Mouse (Mus musculus) kidney, postnatal 4 days (tissue): ENCODE results near the gene Ptger4.
"Not testable (repeated sequence)": the region's sequence is repeated elsewhere in the genome, so short reads cannot be mapped to it uniquely, and the experiment has no call there.

ENCODE experiments used
- DNase-seq, 2 experiments: peaks; one replicate each; pipeline ENCODE4 v3.0.0; 2021; ENCODE audit warnings: mixed read lengths in 2 of 2

Gene Ptger4

DNA sequence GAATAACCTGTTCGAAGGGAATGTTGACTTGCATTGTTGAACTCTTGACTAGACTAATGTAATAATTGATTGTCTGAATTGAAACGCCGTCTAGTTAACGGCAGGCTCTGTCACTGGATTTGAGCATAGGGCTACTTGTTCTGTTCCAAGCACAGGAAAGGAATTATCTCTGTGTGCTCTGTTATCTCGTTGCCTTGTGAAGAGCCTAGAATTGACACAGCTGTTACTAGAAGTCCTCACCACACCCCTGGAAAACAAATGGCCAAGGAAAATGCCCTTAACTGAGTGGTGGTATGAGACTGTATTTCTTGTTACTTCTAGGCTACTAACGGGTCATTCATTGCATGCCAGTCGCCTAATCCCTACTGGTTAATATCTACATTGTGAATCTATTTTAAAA is 5.9 kb downstream of the Ptger4 start:
- DNase-seq: no peak

DNA sequence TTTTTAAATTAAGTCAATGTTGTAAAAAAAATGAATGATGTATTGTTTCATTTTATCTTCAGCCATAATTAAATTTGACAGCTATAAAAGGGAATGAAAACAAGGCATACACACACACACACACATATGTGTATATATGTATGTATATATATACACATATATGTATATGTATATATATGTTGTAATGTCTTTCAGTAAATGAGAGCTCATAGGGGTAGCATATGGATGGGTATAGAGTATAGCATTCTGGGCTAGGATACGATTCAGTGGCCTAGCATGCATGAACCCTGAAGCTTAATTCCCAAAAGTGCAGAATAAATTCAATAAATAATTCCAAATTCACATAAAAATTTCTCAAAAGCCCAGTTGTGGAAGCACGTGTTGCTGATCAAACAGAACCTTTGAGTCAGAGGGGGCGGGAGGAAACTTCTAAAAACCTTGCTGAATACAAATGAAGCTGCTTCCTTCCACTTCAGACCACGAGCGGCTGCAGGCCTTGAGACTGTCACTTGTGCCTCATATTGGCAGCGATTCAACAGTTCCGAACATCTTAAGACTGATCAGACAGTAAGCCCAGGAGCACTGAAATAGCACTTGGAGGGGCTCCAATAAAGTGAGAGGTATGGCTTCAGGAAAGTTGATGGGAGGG is 6.9 kb downstream of the Ptger4 start:
- DNase-seq: peak in 1 of 2 experiments; percentile 21

DNA sequence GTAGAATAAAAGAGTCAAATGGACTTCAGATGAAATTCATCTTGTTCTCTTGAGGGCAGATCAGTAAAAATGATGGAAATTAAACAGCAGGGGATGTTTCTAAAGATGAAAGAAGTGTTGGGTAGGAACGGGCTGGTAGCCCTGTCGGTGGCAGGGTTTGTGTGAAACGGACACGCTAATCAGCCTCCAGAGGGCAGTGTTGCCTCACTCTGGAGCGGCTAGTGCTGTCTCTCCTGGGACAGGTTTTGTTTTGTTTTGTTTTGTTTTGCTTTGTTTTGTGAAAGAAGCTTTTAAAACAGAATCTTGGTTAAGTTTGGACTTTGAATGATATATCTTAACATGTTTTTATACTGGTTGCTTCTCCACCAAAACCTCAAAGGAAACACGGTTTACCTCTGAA is 7.4 kb downstream of the Ptger4 start:
- peak; percentile 88 to 90 for DNase-seq

DNA sequence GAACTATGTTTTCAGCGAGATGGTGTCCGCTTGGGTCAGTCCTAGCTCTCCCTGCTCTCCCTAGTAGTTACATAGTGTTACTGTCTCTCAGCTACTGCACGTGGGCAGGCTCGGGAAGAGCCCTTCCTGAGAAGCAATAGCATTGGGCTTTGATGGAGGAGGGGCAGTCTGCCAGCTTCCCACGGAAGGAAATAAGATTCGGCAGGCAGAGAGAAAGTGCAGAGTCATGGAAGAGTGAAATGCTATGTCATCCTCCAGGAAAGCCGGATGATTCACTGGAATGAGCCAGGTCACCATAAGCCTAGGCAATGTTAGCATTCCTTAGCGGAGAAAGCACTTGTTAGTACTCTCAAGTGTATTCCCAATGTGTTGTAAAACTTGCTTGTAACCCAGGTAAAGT is 8.5 kb downstream of the Ptger4 start:
- DNase-seq: peak; percentile 52 to 62

DNA sequence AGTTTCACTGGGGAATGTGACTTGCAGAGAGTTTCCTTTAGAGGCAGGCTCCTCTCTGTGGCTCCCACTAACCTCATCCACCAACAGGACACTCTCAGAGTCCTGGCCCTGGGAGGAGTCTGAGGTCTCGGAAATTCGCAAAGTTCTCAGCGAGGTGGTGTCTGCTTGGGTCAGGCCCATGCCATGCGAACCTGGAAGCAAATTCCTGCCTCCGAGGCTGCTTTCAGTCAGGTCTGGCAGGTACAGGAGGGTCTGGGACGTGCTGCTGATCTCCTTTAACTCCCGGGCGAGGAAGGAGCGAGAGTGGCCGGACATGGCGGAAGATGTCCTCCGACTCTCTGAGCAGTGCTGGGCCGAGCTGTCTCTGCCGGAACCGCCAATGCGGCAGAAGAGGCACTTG is 9.3 kb downstream of the Ptger4 start:
- peak in 1 of 2 experiments; percentile 9 for DNase-seq

DNA sequence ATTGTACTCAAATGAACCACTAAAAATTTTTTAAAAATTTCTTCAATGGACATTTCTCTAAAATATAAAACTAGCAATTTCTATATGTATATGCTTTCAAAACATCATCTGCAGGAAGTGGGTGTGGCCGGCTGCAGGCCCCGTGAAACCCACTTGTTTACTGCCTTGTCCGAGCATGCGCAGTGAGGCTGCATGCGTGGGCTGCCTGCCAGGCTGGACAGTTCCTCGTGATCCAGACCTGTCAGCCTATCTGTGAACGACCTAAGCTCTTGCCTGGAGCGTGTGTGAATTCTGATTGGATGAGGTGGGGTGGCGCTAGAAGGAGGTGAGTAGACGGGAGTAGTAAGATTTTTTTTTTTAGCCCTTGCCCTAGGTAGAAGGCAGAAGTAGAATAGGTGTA is 13.2 kb downstream of the Ptger4 start:
- not testable (repeated sequence) for DNase-seq

DNA sequence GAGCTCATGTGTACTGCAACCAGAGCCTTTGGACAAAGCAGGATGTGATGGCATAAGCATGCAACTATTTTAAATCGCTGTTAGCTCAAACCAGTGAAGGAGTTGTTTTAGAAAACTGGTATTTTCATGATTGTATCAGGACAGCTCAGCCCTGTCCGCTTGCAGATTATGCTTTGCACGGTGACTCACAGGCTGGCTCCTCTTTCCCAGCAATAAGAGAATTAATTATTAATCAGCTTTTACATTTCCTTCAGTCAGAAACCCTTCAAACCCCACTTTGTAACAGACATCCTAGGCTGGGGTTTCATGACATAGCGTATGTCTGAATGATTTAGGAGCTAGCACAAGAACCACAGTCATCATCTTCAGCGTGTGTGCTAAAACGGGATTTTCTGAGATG is 23.5 kb downstream of the Ptger4 start:
- DNase-seq: peak in 1 of 2 experiments; percentile 14

DNA sequence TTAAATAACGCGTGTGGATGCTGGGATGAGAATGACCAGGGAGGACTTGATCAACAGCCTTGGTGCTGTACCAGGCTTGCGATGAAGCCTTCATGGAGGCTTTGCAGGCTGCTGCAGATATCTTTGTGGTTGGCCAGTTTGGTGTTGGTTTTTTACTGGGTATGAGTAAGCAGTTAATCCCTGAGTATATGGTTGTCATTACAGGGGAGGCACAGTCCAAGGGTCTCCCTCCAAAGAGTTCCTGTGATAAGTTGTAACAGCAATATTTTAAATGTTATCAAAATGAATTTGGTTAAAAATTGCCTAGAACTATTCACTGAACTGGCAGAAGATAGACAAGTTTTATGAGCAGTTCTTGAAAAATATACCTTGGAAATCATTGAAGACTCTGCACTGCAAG is 34.9 kb downstream of the Ptger4 start:
- no peak for DNase-seq

DNA sequence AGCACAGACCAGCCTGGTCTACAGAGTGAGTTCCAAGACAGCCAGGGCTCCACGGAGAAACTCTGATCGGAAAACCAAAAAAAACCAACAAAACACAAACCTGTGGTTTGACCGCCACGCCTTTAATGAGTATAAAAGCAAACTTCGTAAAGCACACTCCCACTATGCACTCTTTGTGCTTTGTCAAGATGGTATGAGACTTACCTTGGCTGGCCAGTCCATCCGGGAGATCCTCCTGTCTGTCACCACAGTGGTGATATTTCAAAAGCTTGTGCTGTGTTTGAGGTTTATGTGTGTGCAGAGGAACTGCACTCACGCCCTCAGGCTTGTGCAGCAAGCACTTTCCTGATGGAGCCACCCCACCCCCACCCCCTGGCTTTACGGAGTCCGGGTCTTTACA is 38.8 kb downstream of the Ptger4 start:
- no peak for DNase-seq

DNA sequence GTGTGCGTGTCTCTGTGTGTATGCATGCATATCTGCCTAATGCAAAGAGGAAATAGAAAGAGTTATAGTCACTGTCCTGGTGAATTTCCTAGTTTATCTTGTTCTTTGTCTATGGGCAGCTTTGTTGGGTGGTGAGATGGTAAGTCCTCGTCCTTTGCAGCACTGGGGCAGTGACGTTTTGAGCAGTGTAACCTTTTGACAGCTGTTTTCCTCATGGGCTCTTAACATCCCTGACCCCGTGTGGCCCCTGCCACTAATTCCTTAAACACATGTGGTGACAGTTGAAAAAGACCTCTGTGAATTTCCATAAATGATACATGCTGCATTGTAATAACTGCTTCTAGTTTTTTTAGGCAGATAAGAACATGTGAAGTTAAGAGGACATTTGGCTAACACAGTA is 47.3 kb downstream of the Ptger4 start:
- peak in 1 of 2 experiments; percentile 18 for DNase-seq

DNA sequence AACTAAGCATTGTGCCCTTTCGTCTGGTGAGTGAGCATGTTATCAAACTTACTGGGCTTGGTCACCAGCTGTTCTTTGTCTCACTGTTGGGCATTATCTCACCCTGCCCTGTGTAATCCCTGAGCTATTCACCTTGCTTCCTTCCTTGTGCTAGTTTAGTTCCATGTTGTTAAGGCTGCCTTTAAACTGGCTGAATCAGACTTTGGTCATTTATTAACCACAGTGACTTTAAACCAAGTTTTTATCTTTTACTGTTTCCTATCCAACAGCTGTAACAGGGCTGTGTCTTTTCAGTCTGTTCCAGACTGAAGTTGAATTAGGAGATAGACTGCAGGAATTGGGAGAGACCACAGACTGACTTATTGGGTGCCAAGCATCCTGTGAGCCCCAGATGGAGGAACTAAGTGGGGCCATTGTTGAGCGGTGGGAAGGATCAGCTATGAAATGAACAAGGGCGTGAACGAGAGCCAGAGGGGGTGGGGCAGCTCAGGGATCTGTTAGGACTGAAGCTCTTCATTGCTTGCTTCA is 47.9 kb downstream of the Ptger4 start:
- DNase-seq: peak; percentile 58 to 72

DNA sequence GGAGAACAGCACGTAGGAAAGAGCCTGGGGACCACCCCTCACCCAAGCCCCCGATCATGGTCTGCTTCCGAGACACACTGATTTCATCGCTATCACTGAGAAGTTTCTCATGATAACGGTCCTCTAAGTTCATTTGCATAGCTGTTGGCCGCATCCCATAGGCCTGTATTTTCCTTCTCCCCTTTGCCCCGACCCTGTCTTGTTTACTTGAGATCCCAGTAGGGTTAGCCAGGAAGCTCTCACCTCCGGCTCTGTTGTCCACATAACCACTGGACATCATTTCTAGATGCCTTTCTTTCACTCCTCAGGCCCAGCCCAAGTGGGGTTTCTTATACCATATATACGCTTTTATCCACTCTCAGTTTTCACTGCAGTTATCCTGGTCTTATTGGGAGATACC is 49.1 kb downstream of the Ptger4 start:
- DNase-seq: no peak

DNA sequence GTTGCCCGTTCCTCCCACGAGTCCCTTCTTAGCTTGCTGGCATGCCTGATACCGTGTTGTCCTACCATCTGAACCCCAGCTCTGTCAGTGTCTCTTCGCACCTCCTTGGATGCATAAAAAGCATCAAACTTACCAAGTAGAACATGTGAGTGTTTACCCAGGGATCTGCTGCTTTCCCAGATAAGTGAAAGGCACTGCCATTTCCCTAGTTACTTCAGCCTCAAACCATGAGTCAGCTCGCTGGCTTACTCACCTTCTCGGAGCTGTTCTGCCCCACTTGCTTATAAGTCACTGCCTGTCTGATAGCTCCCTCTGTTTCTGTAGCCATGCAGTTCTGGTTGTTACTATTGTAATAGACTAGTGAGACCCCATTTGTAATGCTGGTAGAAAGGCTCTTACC is 49.5 kb downstream of the Ptger4 start:
- no peak for DNase-seq

DNA sequence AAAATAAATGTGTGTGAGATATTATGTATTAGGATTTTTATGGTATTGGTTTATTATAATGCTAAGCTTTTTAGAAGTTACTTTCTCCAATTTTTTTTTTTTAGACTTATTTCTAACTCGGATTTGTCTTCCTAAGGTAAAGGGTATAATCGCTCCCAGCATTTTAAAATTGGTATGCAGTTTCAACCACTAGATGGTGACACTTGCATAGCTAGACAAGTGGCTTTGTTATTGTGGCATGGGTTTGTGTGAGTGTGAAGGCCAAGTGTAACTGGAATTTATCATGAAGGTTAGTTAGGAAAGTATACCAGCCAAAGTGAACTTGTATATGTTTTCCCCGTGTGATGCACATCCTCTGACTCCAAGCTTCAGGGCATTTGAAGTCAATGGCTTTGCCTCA is 50.2 kb downstream of the Ptger4 start:
- DNase-seq: no peak

DNA sequence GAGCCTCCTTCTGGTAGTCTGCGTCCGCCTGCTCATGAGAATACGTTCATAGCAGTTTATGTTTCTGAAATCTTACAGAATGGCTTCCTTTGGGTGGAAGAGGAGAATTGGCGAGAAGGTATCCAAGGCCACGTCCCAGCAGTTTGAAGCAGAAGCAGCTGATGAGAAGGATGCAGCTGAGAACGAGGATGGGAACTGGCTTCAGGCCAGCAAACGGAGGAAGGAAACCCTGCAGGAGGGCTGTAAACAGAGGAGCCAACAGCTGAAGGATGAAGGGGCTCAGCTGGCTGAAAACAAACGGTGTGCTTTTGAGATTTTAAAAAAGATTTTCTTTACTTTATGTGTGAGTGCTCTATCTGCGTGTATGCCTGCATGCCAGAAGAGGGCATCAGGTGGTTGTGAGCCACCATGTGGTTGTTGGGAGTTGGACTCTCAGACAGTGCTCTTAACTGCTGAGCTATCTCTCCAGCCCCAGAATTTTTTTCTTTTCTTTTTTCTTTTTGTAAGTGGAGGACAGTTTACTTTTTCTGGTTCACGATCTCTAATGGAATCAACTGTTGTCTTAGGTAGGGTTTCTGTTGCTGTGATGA is 54.4 kb downstream of the Ptger4 start:
- DNase-seq: peak; percentile 58 to 66

DNA sequence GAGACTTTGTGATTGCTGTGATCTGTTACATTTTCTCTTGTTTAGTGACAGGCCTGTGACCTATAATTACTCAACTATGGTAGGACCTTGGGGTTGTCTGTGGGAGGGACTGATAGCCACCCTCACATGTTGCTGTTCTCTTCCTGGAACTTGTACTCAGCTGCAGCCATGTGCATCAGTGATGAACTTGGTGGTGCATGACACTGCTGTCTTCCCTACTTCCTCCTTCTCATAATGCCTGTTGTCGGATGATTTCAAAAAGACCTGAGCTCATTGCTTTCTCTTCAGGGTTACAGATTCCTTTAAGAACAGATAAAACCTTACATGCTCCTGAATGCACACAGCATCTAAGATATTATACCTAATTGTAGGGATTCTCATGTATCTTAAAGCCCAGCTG is 56.0 kb downstream of the Ptger4 start:
- no peak for DNase-seq

DNA sequence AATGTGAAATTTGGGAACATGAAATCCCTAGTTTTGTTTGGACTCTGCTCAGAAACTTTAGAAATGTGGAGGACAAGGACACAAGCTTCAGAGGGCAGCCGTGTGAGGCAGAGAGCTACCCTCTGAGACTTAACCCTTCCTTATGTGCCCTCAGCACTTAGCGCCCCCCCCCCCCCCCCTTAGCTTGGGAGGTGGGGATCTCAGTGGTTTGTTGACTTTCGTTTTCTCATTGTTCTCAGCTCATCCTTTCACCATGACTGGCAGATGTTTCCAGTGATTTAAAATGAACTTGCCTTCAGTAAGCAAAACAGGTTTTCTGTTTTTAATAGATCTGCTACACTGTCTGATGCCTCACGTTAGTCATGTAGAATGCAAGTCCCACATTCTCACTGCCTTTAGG is 56.9 kb downstream of the Ptger4 start:
- no peak for DNase-seq

DNA sequence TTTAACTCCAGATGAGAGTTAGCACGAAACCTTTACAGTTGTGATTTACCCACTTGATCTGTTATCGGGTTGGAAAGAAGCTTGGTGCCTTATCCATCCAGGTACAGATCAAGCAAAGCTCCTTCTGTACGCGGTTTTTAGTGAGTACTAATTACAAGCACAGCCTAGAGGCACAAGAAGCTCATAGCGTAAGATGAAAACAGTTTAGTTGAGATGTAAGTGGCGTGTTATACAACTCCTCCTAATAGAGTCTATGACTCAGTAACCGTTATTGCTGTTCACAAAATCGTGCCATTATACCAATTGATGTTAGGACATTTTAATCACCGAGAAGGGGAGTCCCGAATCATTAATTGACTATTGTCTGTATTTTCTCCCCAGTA is 57.7 kb downstream of the Ptger4 start:
- DNase-seq: no peak

DNA sequence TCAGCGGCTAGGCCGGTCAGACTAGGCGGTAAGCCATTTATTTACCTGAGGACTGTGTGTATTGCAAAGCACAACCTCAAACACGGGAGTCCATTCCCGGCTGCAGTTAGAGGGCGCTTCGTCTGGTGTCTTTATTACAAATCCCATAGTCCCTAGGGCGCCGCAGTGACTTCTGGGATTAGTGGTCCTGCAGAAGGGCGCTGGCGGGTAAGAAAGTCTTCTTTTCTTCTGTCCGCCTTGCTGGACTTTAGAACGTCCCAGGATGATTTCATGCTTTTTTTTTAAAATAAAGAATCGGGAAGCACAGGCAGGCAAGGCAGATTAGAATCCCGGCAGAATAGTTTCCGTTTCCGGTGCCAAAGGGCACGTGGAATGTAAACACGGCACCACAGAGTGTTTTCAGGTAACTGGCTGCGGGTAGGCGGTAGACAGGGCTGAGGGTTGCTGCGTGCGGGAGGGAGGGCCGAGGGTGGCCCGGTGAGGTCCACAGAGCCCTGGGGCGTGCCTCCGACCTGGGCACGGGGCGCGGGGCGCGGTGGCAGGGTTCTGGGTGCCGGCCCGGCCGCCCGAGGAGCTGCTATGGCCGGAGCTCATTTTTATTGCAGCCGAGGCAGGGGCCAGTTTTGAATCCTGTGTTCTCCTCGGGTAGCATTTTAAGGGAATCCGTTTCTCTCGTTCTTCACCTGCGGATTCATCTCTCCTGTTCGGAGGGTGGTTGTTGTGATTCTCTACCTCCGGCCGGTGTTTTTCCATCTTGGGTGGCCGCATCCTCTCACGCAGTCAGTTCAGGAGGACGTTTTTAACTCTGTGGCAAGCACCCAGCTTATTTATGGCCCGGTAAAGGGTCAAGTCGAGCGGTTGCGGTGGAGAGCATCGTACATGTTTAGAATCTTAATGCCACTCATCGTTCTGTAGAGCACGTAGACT is 58.4 kb downstream of the Ptger4 start, which contains the start of gene Ttc33:
TSS of gene Ttc33 (plus strand) at position 160 of the 927 bp plus-strand sequence.
- DNase-seq: peak; percentile 83 to 89

DNA sequence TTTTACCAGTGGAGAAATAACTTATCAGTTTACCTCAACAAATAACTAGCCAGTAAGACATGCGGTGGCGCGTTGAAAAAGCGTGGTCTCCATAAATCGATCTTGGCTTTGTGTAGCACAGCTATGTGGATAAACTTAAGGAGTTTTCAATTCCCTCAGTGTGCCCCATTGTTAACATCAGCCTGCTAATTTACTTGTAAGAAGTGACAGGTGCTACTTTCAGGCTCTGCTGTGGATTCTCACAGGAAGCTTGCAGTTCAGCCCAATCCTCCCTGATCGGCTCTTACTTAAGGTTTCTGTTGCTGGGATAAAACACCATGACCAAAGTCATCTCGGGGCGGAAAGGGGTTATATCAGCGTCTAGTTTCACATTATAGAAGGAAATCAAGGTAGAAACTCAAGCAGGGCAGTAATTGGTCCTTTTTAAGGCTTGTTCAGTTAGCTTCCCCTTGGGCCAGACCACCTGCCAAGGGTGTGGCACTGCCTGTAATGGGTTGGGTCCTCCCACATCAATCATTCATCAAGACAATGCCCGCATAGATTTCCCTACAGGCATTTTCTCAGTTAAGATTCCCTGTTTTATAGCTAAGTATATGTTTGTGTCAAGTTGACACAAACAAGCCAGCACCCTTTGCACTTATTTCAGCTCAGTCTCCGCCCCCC is 59.2 kb downstream of the Ptger4 start:
- DNase-seq: peak; percentile 8 to 11

DNA sequence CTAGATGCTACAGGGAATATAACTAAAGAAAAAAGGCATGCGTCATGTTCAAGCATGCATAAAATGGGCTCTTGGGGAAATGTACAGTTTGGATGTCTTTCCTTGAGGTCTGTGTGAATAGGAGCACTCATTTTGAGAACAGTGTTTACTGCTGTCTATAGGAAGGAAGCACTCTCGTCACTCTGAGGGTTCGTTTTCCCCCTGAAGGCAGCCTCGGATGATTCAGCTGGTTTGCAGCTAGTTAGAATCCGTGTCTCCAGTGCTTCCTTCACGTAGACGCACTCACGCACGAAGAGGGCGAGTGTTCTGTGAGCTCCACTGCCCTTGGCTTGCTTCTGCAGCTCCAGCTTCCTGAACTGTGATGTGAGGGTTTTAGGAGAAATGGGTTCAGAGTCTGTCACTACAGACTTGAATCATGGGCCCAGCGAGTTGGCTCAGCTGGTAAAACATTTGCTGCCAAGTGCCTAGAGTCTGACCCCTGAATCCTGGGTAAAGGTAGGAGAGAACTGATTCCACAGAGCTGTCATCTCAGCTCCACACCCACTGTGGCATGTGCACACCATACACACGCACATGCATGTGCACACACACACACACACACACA is 70.7 kb downstream of the Ptger4 start:
- no peak for DNase-seq

DNA sequence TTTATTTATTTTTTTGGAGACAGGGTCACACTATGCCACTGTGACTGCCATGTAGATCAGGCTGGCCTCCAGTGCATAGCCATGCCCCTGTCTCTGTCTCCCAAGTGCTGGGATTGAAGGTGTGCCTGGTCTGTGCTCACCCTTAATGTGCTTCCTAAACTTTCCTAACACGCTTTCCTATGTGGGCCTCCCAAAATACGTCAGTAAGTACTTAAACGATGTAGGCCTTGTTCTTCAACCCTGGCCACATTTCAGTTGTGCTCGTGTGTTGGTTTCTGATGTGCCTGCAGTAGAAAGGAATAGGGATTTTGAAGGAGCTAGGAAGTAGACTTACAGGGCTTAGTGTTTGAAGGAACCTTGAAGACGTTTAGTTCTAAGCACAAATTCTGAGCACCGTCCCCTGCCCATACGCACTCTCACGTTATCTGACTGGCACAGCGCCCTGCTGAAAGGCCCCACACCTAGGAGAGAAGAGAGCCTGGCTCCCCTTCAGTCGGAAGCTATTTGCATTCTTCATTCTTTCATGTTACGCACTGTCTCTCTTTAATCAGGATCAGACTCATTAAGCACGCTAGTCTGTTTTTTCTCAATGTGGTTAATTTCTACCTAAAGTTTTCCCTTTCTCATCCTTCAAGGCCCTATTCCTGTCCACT is 78.7 kb downstream of the Ptger4 start:
- no peak for DNase-seq
